Mouse (Mus musculus): ENCODE results near the gene Fbxw5.
A peak's percentile ranks its signal among the peaks of the same experiment; 100 is the strongest.

The Fbxw5 gene

GRCm38 (mm10) chr2:25500576-25501405, at the start of gene Fbxw5:
Gene Fbxw5, plus strand, starts transcription at chr2:25500750.
- peak; percentile 92 for DNase-seq (ENCODE audit: low spot score)

- no peak for DNase-seq (ENCODE audit: low spot score)
Measured at GRCm38 (mm10) chr2:25450853-25451647, 49.5 kb upstream of the Fbxw5 start.

- DNase-seq (ENCODE audit: low spot score), result no peak
Measured at GRCm38 (mm10) chr2:25452951-25453350, 47.6 kb upstream of the Fbxw5 start.

GRCm38 (mm10) chr2:25456205-25456953, 44.2 kb upstream of the Fbxw5 start, which contains the start of gene Clic3:
Gene Clic3, plus strand, starts transcription at chr2:25456838.
- DNase-seq (ENCODE audit: low spot score), result no peak

GRCm38 (mm10) chr2:25457022-25457896, 43.3 kb upstream of the Fbxw5 start:
- no peak for DNase-seq (ENCODE audit: low spot score)

- DNase-seq (ENCODE audit: low spot score), result no peak
Measured at GRCm38 (mm10) chr2:25458911-25459310, 41.6 kb upstream of the Fbxw5 start.

GRCm38 (mm10) chr2:25460135-25460534, 40.4 kb upstream of the Fbxw5 start:
- DNase-seq (ENCODE audit: low spot score), result no peak

GRCm38 (mm10) chr2:25460551-25461309, 39.8 kb upstream of the Fbxw5 start, which contains the start of gene Paxx:
Gene Paxx, minus strand, starts transcription at chr2:25461094.
- DNase-seq (ENCODE audit: low spot score), result peak; percentile 96

- DNase-seq (ENCODE audit: low spot score), result no peak
Measured at GRCm38 (mm10) chr2:25461407-25461806, 39.1 kb upstream of the Fbxw5 start.

GRCm38 (mm10) chr2:25463630-25464029, 36.9 kb upstream of the Fbxw5 start:
- no peak for DNase-seq (ENCODE audit: low spot score)

GRCm38 (mm10) chr2:25465256-25465655, 35.3 kb upstream of the Fbxw5 start:
- no peak for DNase-seq (ENCODE audit: low spot score)

- no peak for DNase-seq (ENCODE audit: low spot score)
Measured at GRCm38 (mm10) chr2:25465816-25466635, 34.5 kb upstream of the Fbxw5 start.

GRCm38 (mm10) chr2:25467606-25468303, 32.8 kb upstream of the Fbxw5 start:
- DNase-seq (ENCODE audit: low spot score), result no peak

- DNase-seq (ENCODE audit: low spot score), result no peak
Measured at GRCm38 (mm10) chr2:25468962-25469915, 31.3 kb upstream of the Fbxw5 start.

- no peak for DNase-seq (ENCODE audit: low spot score)
Measured at GRCm38 (mm10) chr2:25469969-25470368, 30.6 kb upstream of the Fbxw5 start, which contains the start of gene Ptgds. Gene Ptgds, minus strand, starts transcription at chr2:25470046.

GRCm38 (mm10) chr2:25472550-25472949, 28.0 kb upstream of the Fbxw5 start:
- DNase-seq (ENCODE audit: low spot score), result no peak

GRCm38 (mm10) chr2:25477541-25477940, 23.0 kb upstream of the Fbxw5 start:
- DNase-seq (ENCODE audit: low spot score), result no peak

Data from c-Kit-positive CD71-positive TER-119-positive erythroid progenitor cells, embryonic 14.5 days (primary cell).